Mouse (Mus musculus) kidney, embryonic 16.5 days (tissue): ENCODE measurements around the gene Dnajb3. TPM values are rescaled to one million over a fixed set of nuclear protein-coding genes. Genes with fewer than 3 reads are reported as not detected.

ENCODE experiments used
- ATAC-seq: fragments of 200-750 bp; cut with Nextera tagmentation; 2 replicates; pipeline ENCODE4 v1.8.0; 2017; ENCODE audit warnings: moderate TSS enrichment; ENCODE audit not compliant: low FRiP score, low TSS enrichment
- H3K27ac ChIP-seq: fragments of 300-500 bp; sonication (generic); 2 replicates; pipeline ENCODE4 v1.5.1; 2014; ENCODE audit warnings: low read length
- H3K27me3 ChIP-seq: fragments of 300-500 bp; sonication (generic); 2 replicates; pipeline ENCODE4 v1.6.1; 2014; ENCODE audit warnings: low read length, control low read depth, mixed read lengths; ENCODE audit not compliant: insufficient read depth
- H3K36me3 ChIP-seq: fragments of 300-500 bp; sonication (generic); 2 replicates; pipeline ENCODE4 v1.6.1; 2014; ENCODE audit warnings: low read length, control low read depth, mixed read lengths; ENCODE audit not compliant: insufficient read depth
- H3K4me1 ChIP-seq: fragments of 300-500 bp; sonication (generic); 2 replicates; pipeline ENCODE4 v1.6.1; 2014; ENCODE audit warnings: low read length, control low read depth, mixed read lengths; ENCODE audit not compliant: insufficient read depth
- H3K4me2 ChIP-seq: fragments of 300-500 bp; sonication (generic); replicated peaks from 2 replicates; pipeline ENCODE4 v1.6.1; 2014; ENCODE audit warnings: low read depth, low read length
- H3K4me3 ChIP-seq: fragments of 300-500 bp; sonication (generic); 2 replicates; pipeline ENCODE4 v1.5.1; 2014; ENCODE audit warnings: mild to moderate bottlenecking, low read length
- H3K9ac ChIP-seq: fragments of 300-500 bp; sonication (generic); replicated peaks from 2 replicates; pipeline ENCODE4 v1.6.1; 2014; ENCODE audit warnings: low read length
- H3K9me3 ChIP-seq: fragments of 300-500 bp; sonication (generic); 2 replicates; pipeline ENCODE4 v1.6.1; 2016; ENCODE audit warnings: low read length, control low read depth
- WGBS: fragments of 180-500 bp; shearing (Covaris S2); extraction: QIAGEN DNeasy Blood & Tissue Kit; methylation state at CpG from one replicate; pipeline ENCODE4 v1.1.7; 2014; 5-methylcytosine and 5-hydroxymethylcytosine counted together
- polyA plus RNA-seq: library from polyadenylated mRNA; unstranded; fragments of >200 nt; fragmentation: Nextera tagmentation; extraction: Ambion mirVana; gene quantifications from 2 replicates; pipeline ENCODE4 v1.2.1, GENCODE M21; 2015

Dnajb3 gene
- polyA plus RNA-seq, 1 experiment from 2014 or later: 11.2 TPM

DNA sequence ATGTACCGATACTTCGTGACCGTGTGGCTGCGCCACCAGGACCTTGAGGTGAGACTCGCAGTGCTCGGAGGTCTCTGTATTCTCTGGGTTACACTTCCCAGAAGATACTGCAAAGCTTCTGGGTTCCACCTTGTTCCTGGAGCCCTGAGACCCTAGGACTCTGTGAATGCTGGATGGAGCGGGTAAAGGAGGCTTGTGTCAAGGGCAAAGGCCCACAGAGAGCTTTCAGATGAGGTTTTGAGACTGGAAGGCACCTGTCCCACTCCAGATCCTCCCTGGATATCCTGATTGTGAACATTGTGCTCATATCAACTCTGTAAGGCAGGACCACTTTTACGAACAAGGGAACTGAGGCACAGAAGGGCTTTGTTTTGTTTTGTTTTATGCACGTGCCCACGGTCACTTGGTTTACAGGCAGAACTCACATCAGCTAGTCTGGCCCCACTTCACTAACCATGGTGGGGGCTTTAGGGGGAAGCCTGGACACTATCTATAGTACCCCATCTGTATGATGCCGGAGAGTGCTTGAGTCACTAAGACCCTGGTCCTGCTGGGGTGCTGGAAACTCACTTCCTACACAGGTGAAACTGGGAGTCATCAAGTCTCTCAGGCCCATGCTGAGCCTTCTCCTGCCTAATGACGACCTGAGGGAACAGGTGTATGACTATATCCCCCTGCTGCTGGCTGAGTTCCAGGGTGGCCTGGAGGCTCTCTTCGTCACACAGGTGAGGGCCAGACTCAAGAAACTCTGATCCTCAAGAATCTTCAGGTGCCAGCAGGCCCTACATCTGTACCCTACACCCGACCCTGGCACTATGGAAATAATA lies 28.1 kb upstream of the Dnajb3 start:
- H3K36me3 ChIP-seq: no peaks in the 10 kb centered on the region
- WGBS: 68% methylated on average over 14 of the region's 14 CpGs
- no peak overlapping the region for H3K4me2 ChIP-seq
- H3K27ac ChIP-seq: no peak overlapping the region
- peaks cover 97% of the 10 kb centered on the region for H3K9me3 ChIP-seq
- no peak for ATAC-seq
- no peaks in the 10 kb centered on the region for H3K4me1 ChIP-seq
- no peaks in the 10 kb centered on the region for H3K27me3 ChIP-seq
- H3K9ac ChIP-seq: no peak overlapping the region
- H3K4me3 ChIP-seq: no peak overlapping the region

DNA sequence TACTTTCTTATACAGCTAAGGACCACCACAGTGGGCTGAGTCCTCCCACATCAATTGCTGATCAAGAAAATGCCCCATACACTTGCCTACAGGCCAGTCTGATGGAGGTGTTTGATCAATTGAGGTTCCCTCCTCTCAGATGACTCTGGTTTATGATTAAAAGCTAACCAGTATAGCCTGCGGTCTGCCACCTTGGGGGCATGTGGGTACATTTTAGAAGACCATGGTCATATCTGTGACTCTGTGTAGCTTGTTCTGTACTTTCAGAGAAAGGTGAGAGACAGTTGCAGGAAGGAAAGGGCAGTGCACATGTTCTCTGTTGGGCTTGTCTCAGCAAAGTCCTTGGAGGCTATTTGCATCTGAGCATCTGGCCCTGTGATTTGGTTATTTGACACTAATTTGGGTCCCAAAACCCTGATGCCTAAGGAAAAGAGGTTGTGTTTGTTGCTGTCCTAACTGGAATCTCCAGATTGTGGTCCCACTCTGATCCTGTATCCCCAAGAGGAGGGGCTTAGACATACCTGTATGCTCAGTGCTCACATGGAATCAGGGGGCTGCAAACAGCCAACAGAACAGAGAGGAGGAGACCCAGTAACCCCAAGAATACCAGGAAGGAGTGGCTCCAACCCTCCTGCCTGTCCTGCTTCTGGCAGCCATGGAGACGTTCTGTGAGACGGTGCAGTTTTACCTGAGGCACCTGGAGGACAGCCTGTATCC lies 27.2 kb upstream of the Dnajb3 start:
- no peak overlapping the region for H3K4me3 ChIP-seq
- H3K9ac ChIP-seq: no peak overlapping the region
- no peaks in the 10 kb centered on the region for H3K4me1 ChIP-seq
- WGBS: 57% methylated on average over 3 of the region's 3 CpGs
- H3K27ac ChIP-seq: no peak overlapping the region
- H3K36me3 ChIP-seq: no peaks in the 10 kb centered on the region
- no peak overlapping the region for H3K4me2 ChIP-seq
- ATAC-seq: no peak
- H3K27me3 ChIP-seq: no peaks in the 10 kb centered on the region
- peaks cover 97% of the 10 kb centered on the region for H3K9me3 ChIP-seq

DNA sequence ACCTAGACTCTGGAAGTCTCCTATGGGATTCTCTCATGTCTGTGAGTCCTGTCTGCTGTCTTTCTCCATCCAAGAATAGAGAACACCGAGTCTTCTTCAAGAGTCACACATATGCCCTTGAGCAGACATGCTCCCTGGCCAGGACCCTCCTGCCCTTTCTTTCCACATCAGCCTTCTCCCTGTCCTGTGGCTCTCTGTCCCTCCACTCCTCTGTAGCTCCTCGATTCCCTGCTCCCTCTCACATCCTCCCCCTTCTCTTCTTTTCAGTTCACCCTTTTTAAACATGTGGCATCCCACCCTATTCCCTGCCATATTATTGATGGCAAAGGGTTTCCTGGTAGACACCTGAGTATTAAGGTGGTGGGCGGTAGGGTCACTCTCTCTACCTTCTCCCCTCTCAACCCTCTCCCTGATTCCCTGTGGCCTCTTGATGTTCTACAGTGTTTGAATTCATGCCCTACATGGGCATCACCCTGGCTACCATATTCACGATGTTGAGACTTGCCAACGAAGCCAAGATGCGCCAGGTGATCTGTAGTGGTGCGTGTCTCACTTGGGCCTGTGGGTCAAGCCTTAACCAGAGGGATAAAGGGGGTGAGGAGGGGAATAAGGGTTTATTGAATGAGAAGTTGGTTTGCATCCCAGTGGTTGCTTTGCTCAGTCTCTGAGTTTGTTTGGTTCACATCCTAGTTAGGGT lies 26.4 kb upstream of the Dnajb3 start:
- H3K4me3 ChIP-seq: no peak overlapping the region
- no peaks in the 10 kb centered on the region for H3K36me3 ChIP-seq
- 67% methylated on average over 7 of the region's 7 CpGs for WGBS
- no peaks in the 10 kb centered on the region for H3K4me1 ChIP-seq
- H3K27me3 ChIP-seq: no peaks in the 10 kb centered on the region
- H3K4me2 ChIP-seq: no peak overlapping the region
- no peak overlapping the region for H3K9ac ChIP-seq
- no peak for ATAC-seq
- no peak overlapping the region for H3K27ac ChIP-seq
- peaks cover 97% of the 10 kb centered on the region for H3K9me3 ChIP-seq

DNA sequence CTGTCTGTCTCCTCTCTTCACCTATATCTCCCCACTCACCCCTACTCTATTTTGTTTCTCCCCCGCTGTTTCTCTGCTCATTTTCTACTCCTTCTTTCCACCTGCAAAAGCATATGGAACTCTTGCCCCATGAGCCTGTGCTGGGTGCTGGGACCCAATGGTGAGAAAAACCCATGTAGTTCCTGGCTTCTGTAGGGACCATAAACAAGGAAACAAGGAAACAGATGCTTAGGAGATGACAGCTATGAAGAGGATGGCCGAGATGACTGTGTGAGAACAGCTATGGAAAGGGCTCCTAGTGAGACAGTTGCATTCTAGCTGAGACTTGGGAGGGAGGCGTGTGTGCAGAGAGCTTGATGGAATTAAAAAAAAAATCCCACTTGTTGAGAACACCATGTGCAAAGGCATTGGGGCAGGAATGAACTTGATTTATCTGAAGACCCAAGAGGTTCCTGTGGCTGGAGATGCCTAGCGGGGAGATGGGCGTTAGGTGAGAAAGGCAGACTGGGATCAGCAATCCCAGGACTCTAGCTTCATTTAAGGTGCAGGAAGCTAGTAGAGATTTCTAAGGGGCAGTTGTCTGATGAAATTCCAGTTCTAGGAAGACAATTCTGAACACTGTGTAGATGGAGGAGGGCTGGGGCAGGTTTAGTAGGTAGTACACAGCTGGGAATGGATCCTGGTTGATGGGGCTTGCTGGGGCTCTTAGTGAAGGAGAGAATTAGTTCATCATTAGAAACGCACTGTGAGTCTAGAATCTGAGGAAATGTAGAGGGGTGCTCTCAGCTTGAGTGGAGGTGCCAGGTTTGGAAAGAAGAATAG lies 25.6 kb upstream of the Dnajb3 start:
- Histone ChIP-seq H3K9me3 (peaks cover 99% of the 10 kb centered on the region), H3K4me3 (no peak overlapping the region), H3K36me3 (no peaks in the 10 kb centered on the region), H3K4me1 (no peaks in the 10 kb centered on the region), H3K9ac (no peak overlapping the region), H3K27me3 (no peaks in the 10 kb centered on the region), H3K27ac (no peak overlapping the region), H3K4me2 (no peak overlapping the region)
- ATAC-seq: no peak
- WGBS: 77% methylated on average over 6 of the region's 6 CpGs

DNA sequence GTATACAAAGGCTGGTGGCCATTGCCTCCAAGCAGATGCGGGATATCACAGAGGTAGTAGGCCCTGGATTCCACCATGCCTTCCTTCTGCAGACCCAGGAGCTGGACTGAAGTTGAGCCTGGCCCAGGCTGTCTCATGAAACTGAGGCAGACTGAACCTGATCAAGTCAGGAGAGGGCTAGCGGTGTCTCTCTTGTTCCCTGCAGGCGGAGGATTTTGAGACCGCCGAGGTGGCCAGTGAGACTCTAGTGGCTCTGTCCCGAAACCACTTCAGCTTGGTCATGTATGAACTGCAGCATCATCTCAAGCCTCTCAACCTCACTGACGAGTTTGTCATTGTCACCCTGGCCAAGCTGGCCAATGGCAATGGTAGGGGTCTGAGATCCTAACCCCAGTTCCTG lies 24.8 kb upstream of the Dnajb3 start:
- 73% methylated on average over 7 of the region's 7 CpGs for WGBS
- Histone ChIP-seq H3K27ac (no peak overlapping the region), H3K4me1 (no peaks in the 10 kb centered on the region), H3K36me3 (no peaks in the 10 kb centered on the region), H3K9ac (no peak overlapping the region), H3K27me3 (no peaks in the 10 kb centered on the region), H3K4me3 (no peak overlapping the region), H3K4me2 (no peak overlapping the region), H3K9me3 (peaks cover 100% of the 10 kb centered on the region)
- no peak for ATAC-seq

DNA sequence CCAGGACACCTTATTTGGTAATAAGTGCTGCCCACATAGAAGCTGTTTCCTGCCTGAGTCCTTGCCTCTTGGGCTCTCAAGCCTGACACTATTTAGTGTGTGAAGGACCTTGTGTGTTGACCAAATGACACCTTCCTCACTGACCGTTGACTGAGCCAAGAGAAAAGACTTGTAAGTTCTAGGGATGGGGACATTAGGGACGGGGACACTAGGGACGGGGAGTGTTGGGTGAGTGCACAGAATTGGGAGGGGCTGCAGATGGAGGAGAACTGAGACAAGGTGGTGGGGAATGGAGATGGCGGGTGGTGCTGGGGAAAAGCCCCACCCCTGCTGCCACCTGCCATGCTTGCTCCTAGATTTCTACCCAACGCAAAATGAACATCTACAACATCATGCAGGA lies 24.4 kb upstream of the Dnajb3 start:
- no peaks in the 10 kb centered on the region for H3K4me1 ChIP-seq
- no peak for ATAC-seq
- WGBS: 85% methylated on average over 5 of the region's 5 CpGs

DNA sequence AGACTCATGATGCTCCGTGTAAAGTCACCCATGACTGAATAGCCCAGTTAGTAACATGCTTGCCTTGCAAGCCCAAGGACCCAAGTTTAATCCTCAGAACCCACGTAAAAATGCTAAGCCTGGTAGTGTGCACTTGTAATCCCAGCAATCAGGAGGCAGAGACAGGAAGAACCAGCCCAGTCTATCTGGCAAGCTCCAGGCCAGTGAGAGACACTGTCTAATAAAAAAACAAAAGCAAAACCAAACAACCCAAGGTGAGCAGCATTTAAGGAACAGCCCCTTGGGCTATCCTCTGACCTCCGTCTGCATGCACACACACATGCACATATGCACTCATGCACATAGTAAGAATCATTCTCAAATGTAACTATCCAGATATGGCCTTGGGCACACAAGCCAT lies 24.0 kb upstream of the Dnajb3 start:
- Histone ChIP-seq H3K27me3 (no peaks in the 10 kb centered on the region), H3K36me3 (no peaks in the 10 kb centered on the region), H3K9me3 (peaks cover 93% of the 10 kb centered on the region), H3K27ac (no peak overlapping the region), H3K4me1 (no peaks in the 10 kb centered on the region), H3K4me2 (no peak overlapping the region), H3K4me3 (no peak overlapping the region), H3K9ac (no peak overlapping the region)
- 75% methylated on average over 3 of the region's 3 CpGs for WGBS
- no peak for ATAC-seq

More for the DNA sequence above, 24.4 kb upstream of the Dnajb3 start:
- Histone ChIP-seq H3K4me2 (no peak overlapping the region), H3K9me3 (peaks cover 98% of the 10 kb centered on the region), H3K27me3 (no peaks in the 10 kb centered on the region), H3K4me3 (no peak overlapping the region), H3K9ac (no peak overlapping the region), H3K36me3 (no peaks in the 10 kb centered on the region), H3K27ac (no peak overlapping the region)

DNA sequence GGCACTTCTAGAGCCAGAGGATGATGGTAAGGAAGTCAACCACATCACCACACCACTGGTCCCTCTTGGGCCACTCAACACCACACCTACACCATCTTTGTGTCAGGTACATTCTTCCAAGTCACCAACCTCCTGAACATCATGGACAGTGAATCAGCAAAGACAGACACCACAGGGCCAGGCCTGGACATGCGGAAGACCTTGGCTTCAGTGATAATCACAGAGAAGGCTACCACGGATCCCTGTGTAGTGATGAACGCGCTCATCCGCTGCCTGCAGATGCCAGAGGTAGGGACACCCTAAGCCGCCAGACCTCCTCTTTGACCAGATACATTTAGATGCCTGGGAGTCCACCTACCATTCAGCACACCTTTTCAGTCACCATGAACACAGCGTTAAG lies 22.5 kb upstream of the Dnajb3 start:
- Histone ChIP-seq H3K4me3 (no peak overlapping the region), H3K9me3 (peaks cover 79% of the 10 kb centered on the region)

DNA sequence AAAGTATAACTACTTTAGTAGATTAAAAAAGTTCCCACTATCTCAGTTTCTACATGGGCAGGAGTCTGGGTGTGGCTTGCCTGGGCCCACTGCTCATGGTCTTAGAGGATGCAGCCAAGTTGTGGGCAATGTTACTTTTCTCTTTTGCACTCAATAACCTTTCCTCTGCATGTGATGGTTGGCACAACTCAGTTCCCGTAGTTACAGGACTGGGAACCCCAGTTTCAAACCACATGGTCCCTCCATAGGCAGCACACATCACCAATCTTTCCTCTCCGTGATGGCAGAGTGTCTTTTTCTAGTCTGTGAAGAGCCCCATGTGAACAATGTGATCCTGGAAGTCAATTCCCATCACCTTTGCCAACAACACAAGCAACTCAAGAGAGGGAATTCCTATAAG lies 21.9 kb upstream of the Dnajb3 start:
- Histone ChIP-seq H3K4me1 (no peaks in the 10 kb centered on the region), H3K4me3 (no peak overlapping the region), H3K36me3 (no peaks in the 10 kb centered on the region), H3K27ac (no peak overlapping the region), H3K9me3 (peaks cover 73% of the 10 kb centered on the region), H3K9ac (no peak overlapping the region), H3K27me3 (no peaks in the 10 kb centered on the region), H3K4me2 (no peak overlapping the region)
- no peak for ATAC-seq
- 61% methylated on average over 2 of the region's 2 CpGs for WGBS

More for the DNA sequence above, 22.5 kb upstream of the Dnajb3 start:
- WGBS: 71% methylated on average over 7 of the region's 7 CpGs
- ATAC-seq: no peak
- no peak overlapping the region for H3K9ac ChIP-seq
- H3K27ac ChIP-seq: no peak overlapping the region
- no peak overlapping the region for H3K4me2 ChIP-seq
- no peaks in the 10 kb centered on the region for H3K4me1 ChIP-seq
- H3K27me3 ChIP-seq: no peaks in the 10 kb centered on the region
- H3K36me3 ChIP-seq: no peaks in the 10 kb centered on the region
